Mouse (Mus musculus): ENCODE data around the gene Jpt2. TPM values are rescaled to one million over a fixed set of nuclear protein-coding genes. Genes with fewer than 3 reads are reported as not detected.
A peak's percentile ranks its signal among the peaks of the same experiment; 100 is the strongest.

The Jpt2 gene
- total and polyA plus RNA-seq, 3 experiments: 35.5 to 40.9 TPM; not detected in 1

- TF ChIP-seq NELFE (IDR thresholded peaks at IDR 0.05; ENCODE audit: low read depth, low read length) (no peak), RAD21 (IDR thresholded peaks at IDR 0.05; ENCODE audit: low read depth, low read length) (no peak)
Observed at GRCm38 (mm10) chr17:24923246-24923645, 37.2 kb downstream of the Jpt2 start (continued).

GRCm38 (mm10) chr17:24913984-24914383 is 46.5 kb downstream of the Jpt2 start:
- DNase-seq (ENCODE audit: low read depth, low spot score): peak; percentile 54
- Histone ChIP-seq H3K4me1 (ENCODE audit: control insufficient read depth in 1 of 2, insufficient read depth in 2 of 2, low read length in 2 of 2) (peaks cover 0 to 7% of the 10 kb centered on the region in 2 experiments), H3K27me3 (ENCODE audit: control insufficient read depth in 1 of 2, insufficient read depth in 2 of 2, low read length in 2 of 2) (no peaks in the 10 kb centered on the region), H3K36me3 (ENCODE audit: control insufficient read depth in 1 of 2, insufficient read depth in 2 of 2, low read length in 2 of 2) (peaks cover 9 to 19% of the 10 kb centered on the region in 2 experiments), H3K9ac (ENCODE audit: control insufficient read depth, low read depth, low read length, poor library complexity, severe bottlenecking) (no peak overlapping the region), H3K4me3 (ENCODE audit: control insufficient read depth in 1 of 2, insufficient read depth in 1 of 2, low read depth in 2 of 2, low read length in 2 of 2) (no peak overlapping the region), H3K79me2 (ENCODE audit: control insufficient read depth, insufficient read depth, low read length, poor library complexity) (no peaks in the 10 kb centered on the region), H3K9me3 (replicated peaks; ENCODE audit: insufficient read depth, low read length) (no peaks in the 10 kb centered on the region), H3K27ac (ENCODE audit: control insufficient read depth, low read depth, low read length) (peak overlapping the region; percentile 15; the same call in 1 of the 2 replicates)
- no peak for TF ChIP-seq POLR2A (IDR thresholded peaks at IDR 0.05; ENCODE audit: control insufficient read depth in 1 of 2, insufficient read depth in 1 of 2, low read depth in 1 of 2, low read length in 2 of 2, poor library complexity in 1 of 2)
- TF ChIP-seq EP300 (IDR thresholded peaks at IDR 0.05; ENCODE audit: low read depth in 1 of 2, low read length in 2 of 2): peak; percentile 74 to 80
- TF ChIP-seq TBP (IDR thresholded peaks at IDR 0.05; ENCODE audit: low read depth, low read length): no peak
- peak; percentile 65 for TF ChIP-seq MYB (IDR thresholded peaks at IDR 0.05; ENCODE audit: low read depth, low read length)
- TF ChIP-seq SMC3 (IDR thresholded peaks at IDR 0.05; ENCODE audit: low read depth, low read length): no peak
- TF ChIP-seq MAX (IDR thresholded peaks at IDR 0.05; ENCODE audit: low read length): no peak
- TF ChIP-seq SIN3A (IDR thresholded peaks at IDR 0.05; ENCODE audit: low read length): no peak
- no peak for TF ChIP-seq POLR2AphosphoS5 (IDR thresholded peaks at IDR 0.05; ENCODE audit: borderline replicate concordance, low read depth, low read length)
- no peak for TF ChIP-seq CHD1 (IDR thresholded peaks at IDR 0.05; ENCODE audit: low read depth, low read length)
- no peak for TF ChIP-seq KAT2A (conservative IDR thresholded peaks at IDR 0.05; ENCODE audit: low read depth, low read length)
- TF ChIP-seq USF2 (IDR thresholded peaks at IDR 0.05; ENCODE audit: borderline replicate concordance in 1 of 2, insufficient read depth in 1 of 2, low read depth in 1 of 2, low read length in 2 of 2): no peak
- no peak for TF ChIP-seq CTCF (IDR thresholded peaks at IDR 0.05 in 2 of 3, conservative IDR thresholded peaks at IDR 0.05 in 1 of 3; ENCODE audit: control insufficient read depth in 1 of 3, insufficient read depth in 1 of 3, low read depth in 2 of 3, low read length in 3 of 3, poor library complexity in 1 of 3, severe bottlenecking in 1 of 3)
- no peak for TF ChIP-seq CHD2 (IDR thresholded peaks at IDR 0.05; ENCODE audit: low read length)
- TF ChIP-seq MAZ (IDR thresholded peaks at IDR 0.05; ENCODE audit: low read depth, low read length): no peak
- no peak for TF ChIP-seq MAFK (IDR thresholded peaks at IDR 0.05; ENCODE audit: borderline replicate concordance, low read depth, low read length)
- TF ChIP-seq ZKSCAN1 (IDR thresholded peaks at IDR 0.05; ENCODE audit: low read depth, low read length): no peak
- TF ChIP-seq ZMIZ1 (IDR thresholded peaks at IDR 0.05; ENCODE audit: low read depth, low read length): no peak
- TF ChIP-seq RAD21 (IDR thresholded peaks at IDR 0.05; ENCODE audit: low read depth, low read length): no peak
- peak; percentile 72 for TF ChIP-seq GATA1 (IDR thresholded peaks at IDR 0.05; ENCODE audit: low read depth, low read length)
- peak; percentile 60; the same call in 1 of the 2 replicates for TF ChIP-seq MYC (IDR thresholded peaks at IDR 0.05; ENCODE audit: low read depth, low read length)
- peak; percentile 55; the same call in 1 of the 2 replicates for TF ChIP-seq TCF12 (IDR thresholded peaks at IDR 0.05; ENCODE audit: low read depth, low read length)
- peak; percentile 77 for TF ChIP-seq TAL1 (IDR thresholded peaks at IDR 0.05; ENCODE audit: low read length)
- TF ChIP-seq POLR2AphosphoS2 (IDR thresholded peaks at IDR 0.05; ENCODE audit: low read length): no peak
- no peak for TF ChIP-seq ELF1 (IDR thresholded peaks at IDR 0.05; ENCODE audit: low read depth, low read length)
- TF ChIP-seq E2F4 (IDR thresholded peaks at IDR 0.05; ENCODE audit: borderline replicate concordance, low read depth, low read length): no peak
- no peak for TF ChIP-seq NELFE (IDR thresholded peaks at IDR 0.05; ENCODE audit: low read depth, low read length)
- TF ChIP-seq USF1 (IDR thresholded peaks at IDR 0.05; ENCODE audit: low read depth, low read length): no peak
- TF ChIP-seq MXI1 (IDR thresholded peaks at IDR 0.05; ENCODE audit: low read depth, low read length): no peak
- no peak for TF ChIP-seq UBTF (IDR thresholded peaks at IDR 0.05; ENCODE audit: borderline replicate concordance, insufficient read depth, low read depth, low read length)
- no peak for TF ChIP-seq ZNF384 (IDR thresholded peaks at IDR 0.05; ENCODE audit: low read depth, low read length)
- no peak for TF ChIP-seq NRF1 (IDR thresholded peaks at IDR 0.05; ENCODE audit: insufficient read depth, low read depth, low read length, poor library complexity, severe bottlenecking)
